Mouse (Mus musculus): ENCODE data around the gene Bin2. TPM values are rescaled to one million over a fixed set of nuclear protein-coding genes. Genes with fewer than 3 reads are reported as not detected.

Bin2 gene
- polyA plus RNA-seq, 1 experiment from 2014 or later, result 1.7 TPM

- H3K4me2 ChIP-seq, result no peak overlapping the region
- no peaks in the 10 kb centered on the region for H3K36me3 ChIP-seq (ENCODE audit: poor library complexity, severe bottlenecking)
Measured at GRCm38 (mm10) chr15:100641226-100641810, 28.0 kb downstream of the Bin2 start.

DNA sequence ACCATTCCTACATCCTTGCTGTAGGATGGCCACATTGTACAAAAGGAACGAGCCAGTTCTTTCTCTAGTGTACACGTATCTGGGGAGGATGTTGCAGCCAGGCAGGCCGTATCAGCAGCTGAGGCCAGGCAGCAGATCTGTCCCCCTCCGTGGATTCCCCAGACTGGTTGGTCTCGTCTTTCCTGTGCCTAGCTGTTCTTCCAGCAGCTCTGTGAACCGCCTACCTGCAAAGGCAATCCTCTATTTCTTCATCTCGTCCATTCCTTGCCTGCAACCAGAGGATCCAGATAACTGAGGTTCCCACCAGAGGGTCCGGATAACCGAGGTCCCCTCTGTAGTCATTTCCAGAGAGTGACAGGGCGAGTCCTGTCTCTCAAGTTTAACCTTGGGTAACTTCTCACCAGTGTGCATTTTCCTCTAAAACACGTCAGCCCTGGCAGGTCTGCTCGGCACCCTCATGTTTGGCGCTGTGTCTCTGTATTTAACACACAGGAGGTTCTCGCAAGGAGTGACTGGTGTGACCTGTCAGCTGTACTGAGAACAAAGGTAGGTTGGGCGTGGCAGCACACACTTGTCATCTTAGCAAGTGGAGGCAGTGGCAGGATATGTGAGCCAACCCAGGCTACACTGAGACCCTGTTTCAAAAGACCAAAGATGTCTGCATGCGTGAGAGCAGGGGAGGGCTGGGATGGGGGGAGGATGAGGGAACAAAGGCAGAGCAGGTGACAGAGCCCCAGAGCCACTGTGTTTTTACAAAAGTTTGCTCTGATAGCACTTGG is 29.2 kb downstream of the Bin2 start:
- 75% methylated on average over 16 of the region's 16 CpGs for WGBS
- no peak overlapping the region for H3K4me2 ChIP-seq
- peaks cover 13% of the 10 kb centered on the region for H3K4me1 ChIP-seq
- no peak overlapping the region for H3K9ac ChIP-seq
- no peaks in the 10 kb centered on the region for H3K36me3 ChIP-seq (ENCODE audit: poor library complexity, severe bottlenecking)
- no peak overlapping the region for H3K27ac ChIP-seq
- H3K9me3 ChIP-seq (replicated peaks), result no peaks in the 10 kb centered on the region
- no peak for ATAC-seq
- peaks cover 40% of the 10 kb centered on the region for H3K27me3 ChIP-seq
- H3K4me3 ChIP-seq, result no peak overlapping the region

More at GRCm38 (mm10) chr15:100641226-100641810, 28.0 kb downstream of the Bin2 start:
- Histone ChIP-seq H3K4me1 (peaks cover 10% of the 10 kb centered on the region), H3K9ac (no peak overlapping the region), H3K4me3 (no peak overlapping the region), H3K9me3 (replicated peaks) (no peaks in the 10 kb centered on the region), H3K27ac (no peak overlapping the region), H3K27me3 (peaks cover 29% of the 10 kb centered on the region)
- no peak for ATAC-seq
- WGBS, result 75% methylated on average over 10 of the region's 16 CpGs

DNA sequence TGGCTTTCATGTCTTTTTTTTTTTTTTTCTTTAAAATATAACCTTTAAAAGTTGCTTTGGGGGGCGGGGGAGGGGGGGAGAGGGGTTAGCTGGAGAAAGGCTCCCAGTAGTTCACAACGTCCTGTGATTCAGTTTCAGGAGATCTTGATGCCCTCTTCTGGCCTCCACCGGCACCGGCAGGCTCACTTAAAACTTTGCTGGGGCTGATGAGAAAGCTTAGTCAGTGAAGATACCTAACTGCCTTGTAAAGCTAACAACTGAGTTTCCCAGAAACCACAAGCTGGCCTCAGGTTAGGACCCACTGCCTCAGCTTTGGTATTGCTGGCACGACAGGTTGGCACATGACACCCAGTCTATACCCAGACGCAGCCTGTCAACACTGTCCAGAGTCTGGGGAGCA is 31.7 kb downstream of the Bin2 start:
- no peak for ATAC-seq
- Histone ChIP-seq H3K9ac (no peak overlapping the region), H3K36me3 (ENCODE audit: poor library complexity, severe bottlenecking) (no peaks in the 10 kb centered on the region), H3K9me3 (replicated peaks) (no peaks in the 10 kb centered on the region), H3K27ac (no peak overlapping the region), H3K4me2 (no peak overlapping the region), H3K27me3 (peaks cover 59% of the 10 kb centered on the region), H3K4me3 (no peak overlapping the region), H3K4me1 (peaks cover 13% of the 10 kb centered on the region)
- 20% methylated on average over 6 of the region's 6 CpGs for WGBS

DNA sequence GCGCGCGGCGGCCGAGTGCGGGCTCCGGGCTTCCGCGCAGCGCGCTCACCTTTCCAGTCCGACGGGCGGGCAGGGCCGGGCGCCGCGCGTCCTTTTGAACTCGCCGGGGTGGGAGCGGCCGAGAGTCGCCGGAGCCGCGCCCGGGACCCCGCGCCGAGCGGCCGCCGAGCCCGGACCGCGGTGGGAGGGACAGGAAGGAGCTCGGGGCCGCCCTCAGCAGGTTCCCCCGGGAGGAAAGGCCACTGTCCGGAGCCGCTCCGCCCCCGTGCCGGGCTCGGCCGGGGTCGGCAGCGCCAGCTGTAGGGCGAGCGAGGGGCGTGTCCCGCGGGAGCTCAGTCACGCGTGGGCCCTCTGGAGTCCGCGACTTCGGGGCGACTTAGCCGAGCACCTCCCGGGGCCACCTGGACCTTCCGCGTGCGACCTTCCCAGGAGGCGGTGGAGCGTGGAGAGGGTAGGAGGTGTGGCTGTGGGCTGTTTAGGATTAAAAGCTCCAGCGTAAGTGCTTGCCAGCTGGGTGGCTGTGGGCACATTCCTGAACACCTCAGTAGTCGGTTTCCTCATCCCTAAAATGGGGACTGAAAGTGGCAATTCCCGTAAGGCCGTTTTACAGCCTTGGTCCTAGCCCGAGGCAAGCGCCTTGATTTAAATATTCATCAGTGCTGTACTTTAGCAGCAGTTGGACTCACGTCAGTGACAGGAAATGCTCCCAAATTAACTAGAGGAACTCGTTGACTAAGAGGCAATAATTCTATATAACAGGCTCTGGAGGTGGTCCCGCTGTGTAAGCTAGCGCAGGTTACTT is 32.5 kb downstream of the Bin2 start, which contains the start of gene Smagp:
TSS of gene Smagp (minus strand) at position 241 of the 802 bp plus-strand sequence.
- H3K36me3 ChIP-seq (ENCODE audit: poor library complexity, severe bottlenecking), result no peaks in the 10 kb centered on the region
- WGBS, result under 1% methylated on average over 76 of the region's 77 CpGs
- H3K9ac ChIP-seq, result peak within 1 kb of the TSS; percentile 37
- no peak within 1 kb of the TSS for H3K27ac ChIP-seq
- peaks cover 63% of the 10 kb centered on the region for H3K27me3 ChIP-seq
- H3K4me2 ChIP-seq, result peak within 1 kb of the TSS; percentile 76
- H3K4me1 ChIP-seq, result peaks cover 13% of the 10 kb centered on the region
- peak within 1 kb of the TSS; percentile 43 for H3K4me3 ChIP-seq
- H3K9me3 ChIP-seq (replicated peaks), result no peaks in the 10 kb centered on the region
- no peak for ATAC-seq

- Histone ChIP-seq H3K4me2 (peak overlapping the region; percentile 76), H3K36me3 (ENCODE audit: poor library complexity, severe bottlenecking) (no peaks in the 10 kb centered on the region), H3K27me3 (peaks cover 63% of the 10 kb centered on the region), H3K27ac (no peak overlapping the region), H3K9ac (peak overlapping the region; percentile 37), H3K9me3 (replicated peaks) (no peaks in the 10 kb centered on the region), H3K4me1 (peaks cover 13% of the 10 kb centered on the region), H3K4me3 (peak overlapping the region; percentile 43)
- WGBS, result 2% methylated on average over 38 of the region's 38 CpGs
- no peak for ATAC-seq
Measured at GRCm38 (mm10) chr15:100635851-100636645, 33.3 kb downstream of the Bin2 start.

- H3K27me3 ChIP-seq, result peaks cover 64% of the 10 kb centered on the region
- H3K9me3 ChIP-seq (replicated peaks), result no peaks in the 10 kb centered on the region
- no peak overlapping the region for H3K9ac ChIP-seq
- WGBS, result 6% methylated on average over 9 of the region's 9 CpGs
- peaks cover 13% of the 10 kb centered on the region for H3K4me1 ChIP-seq
- no peak for ATAC-seq
- H3K4me3 ChIP-seq, result no peak overlapping the region
- no peaks in the 10 kb centered on the region for H3K36me3 ChIP-seq (ENCODE audit: poor library complexity, severe bottlenecking)
- no peak overlapping the region for H3K27ac ChIP-seq
- no peak overlapping the region for H3K4me2 ChIP-seq
Measured at GRCm38 (mm10) chr15:100635239-100635638, 34.1 kb downstream of the Bin2 start.

- H3K27ac ChIP-seq, result no peak overlapping the region
- no peaks in the 10 kb centered on the region for H3K9me3 ChIP-seq (replicated peaks)
- no peak overlapping the region for H3K4me2 ChIP-seq
- no peak overlapping the region for H3K4me3 ChIP-seq
- WGBS, result 88% methylated on average over 10 of the region's 10 CpGs
- H3K36me3 ChIP-seq (ENCODE audit: poor library complexity, severe bottlenecking), result no peaks in the 10 kb centered on the region
- peaks cover 13% of the 10 kb centered on the region for H3K4me1 ChIP-seq
- peaks cover 59% of the 10 kb centered on the region for H3K27me3 ChIP-seq
- no peak overlapping the region for H3K9ac ChIP-seq
- ATAC-seq, result no peak
Measured at GRCm38 (mm10) chr15:100633341-100633740, 36.0 kb downstream of the Bin2 start.

- ATAC-seq, result no peak
- H3K27ac ChIP-seq, result no peak overlapping the region
- peaks cover 49% of the 10 kb centered on the region for H3K27me3 ChIP-seq
- H3K4me3 ChIP-seq, result no peak overlapping the region
- H3K9me3 ChIP-seq (replicated peaks), result no peaks in the 10 kb centered on the region
- H3K4me1 ChIP-seq, result peaks cover 19% of the 10 kb centered on the region
- H3K36me3 ChIP-seq (ENCODE audit: poor library complexity, severe bottlenecking), result no peaks in the 10 kb centered on the region
- H3K4me2 ChIP-seq, result no peak overlapping the region
- 90% methylated on average over 5 of the region's 5 CpGs for WGBS
- H3K9ac ChIP-seq, result no peak overlapping the region
Measured at GRCm38 (mm10) chr15:100632323-100632722, 37.0 kb downstream of the Bin2 start.

DNA sequence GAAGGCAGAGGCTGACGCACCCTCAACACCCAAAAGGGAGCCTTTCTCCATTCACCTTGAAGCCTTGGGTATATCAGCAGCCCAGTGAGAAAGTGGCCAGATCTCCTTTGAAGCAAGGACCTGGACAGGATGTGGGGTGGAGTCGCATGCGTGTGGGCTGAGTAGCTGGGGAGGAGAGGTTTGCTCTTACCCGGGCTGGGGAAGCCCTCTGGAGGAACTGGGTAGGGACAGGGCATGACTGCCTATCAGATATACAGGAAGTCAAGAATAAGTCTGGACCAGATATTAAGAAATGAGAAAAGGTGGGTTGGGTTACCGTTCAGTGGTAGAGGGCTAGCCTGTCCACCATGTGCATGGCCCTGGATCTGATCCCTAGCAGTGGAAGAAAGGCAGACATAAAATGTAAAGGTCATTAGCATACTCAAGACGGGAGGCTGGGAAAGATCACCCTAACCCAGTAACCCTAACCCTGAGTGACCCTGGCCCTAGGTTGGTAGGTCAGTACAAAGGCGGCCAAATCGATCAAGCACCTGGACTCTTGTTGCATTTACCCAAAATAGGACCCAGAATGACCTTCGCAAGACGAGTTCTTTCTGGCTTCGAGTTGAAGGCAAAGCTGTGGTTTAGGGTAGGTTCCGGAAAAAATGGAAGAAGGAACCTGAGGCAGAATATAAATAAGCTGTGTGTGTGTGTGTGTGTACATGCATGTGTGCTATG is 37.7 kb downstream of the Bin2 start:
- H3K27ac ChIP-seq, result no peak overlapping the region
- no peak overlapping the region for H3K4me3 ChIP-seq
- no peaks in the 10 kb centered on the region for H3K36me3 ChIP-seq (ENCODE audit: poor library complexity, severe bottlenecking)
- peaks cover 12% of the 10 kb centered on the region for H3K4me1 ChIP-seq
- ATAC-seq, result no peak
- H3K4me2 ChIP-seq, result no peak overlapping the region
- WGBS, result 89% methylated on average over 12 of the region's 12 CpGs
- H3K9me3 ChIP-seq (replicated peaks), result no peaks in the 10 kb centered on the region
- H3K27me3 ChIP-seq, result peaks cover 42% of the 10 kb centered on the region
- no peak overlapping the region for H3K9ac ChIP-seq

DNA sequence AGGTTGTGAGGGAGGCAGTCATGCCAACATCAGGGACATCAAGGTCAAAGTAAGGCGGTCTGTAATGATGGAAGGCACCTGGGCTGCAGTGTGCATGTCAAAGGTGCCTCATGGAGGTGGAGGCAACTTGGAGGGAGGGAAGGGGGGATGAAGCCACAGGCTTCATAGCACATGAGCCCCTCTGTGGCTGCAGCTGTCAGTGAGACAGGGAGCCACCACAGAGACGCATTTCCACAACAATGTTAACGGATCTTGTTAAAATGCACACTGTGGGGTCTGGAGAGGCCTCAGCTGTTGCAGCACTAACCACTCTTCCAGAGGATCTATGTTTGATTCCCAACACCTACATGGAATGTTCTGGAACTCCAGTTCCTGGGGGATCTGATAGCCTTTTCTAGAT is 39.2 kb downstream of the Bin2 start:
- Histone ChIP-seq H3K9me3 (replicated peaks) (no peaks in the 10 kb centered on the region), H3K4me2 (no peak overlapping the region), H3K4me1 (0 out of 2 replicates have a peak, but pooled peaks cover 7% of the 10 kb centered on the region), H3K9ac (no peak overlapping the region), H3K36me3 (ENCODE audit: poor library complexity, severe bottlenecking) (no peaks in the 10 kb centered on the region), H3K27me3 (peaks cover 27% of the 10 kb centered on the region), H3K27ac (no peak overlapping the region), H3K4me3 (no peak overlapping the region)
- no peak for ATAC-seq
- 53% methylated on average over 3 of the region's 3 CpGs for WGBS

DNA sequence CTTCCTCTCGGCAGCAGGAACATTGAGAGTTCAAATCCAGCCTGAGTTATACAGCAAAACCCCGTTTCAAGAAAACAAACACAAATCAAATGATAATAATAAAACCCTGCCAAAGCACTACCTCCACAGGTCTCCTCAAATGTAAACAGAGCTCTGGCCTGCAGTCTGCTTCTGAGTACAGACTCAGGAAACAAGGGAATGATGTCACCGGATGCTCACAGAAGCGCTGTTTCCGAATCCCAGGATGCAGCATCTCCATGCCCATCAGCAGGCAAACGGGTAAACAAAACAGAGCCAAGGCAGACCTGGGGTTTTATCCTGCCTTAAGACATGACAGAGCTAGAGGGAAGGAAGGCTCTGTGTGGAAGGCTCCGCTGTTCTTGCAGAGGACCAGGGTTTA is 40.6 kb downstream of the Bin2 start:
- no peak overlapping the region for H3K4me2 ChIP-seq
- no peaks in the 10 kb centered on the region for H3K9me3 ChIP-seq (replicated peaks)
- no peak overlapping the region for H3K9ac ChIP-seq
- H3K27ac ChIP-seq, result no peak overlapping the region
- 62% methylated on average over 7 of the region's 7 CpGs for WGBS
- no peak for ATAC-seq
- H3K36me3 ChIP-seq (ENCODE audit: poor library complexity, severe bottlenecking), result no peaks in the 10 kb centered on the region
- 0 out of 2 replicates have a peak, but pooled peaks cover 7% of the 10 kb centered on the region for H3K4me1 ChIP-seq
- H3K27me3 ChIP-seq, result peaks cover 16% of the 10 kb centered on the region
- H3K4me3 ChIP-seq, result no peak overlapping the region
